Mouse (Mus musculus) liver, adult 2 months (tissue): Measurements from ENCODE around the gene Dnajc27.

Experiments
- CTCF ChIP-seq: fragments of 200-500 bp; IDR thresholded peaks from 2 replicates; pipeline ENCODE4 v1.5.1; 2011; ENCODE audit warnings: low read depth, low read length, control low read depth
- POLR2A ChIP-seq: fragments of 200-500 bp; IDR thresholded peaks from 2 replicates; pipeline ENCODE4 v1.6.1; 2011; ENCODE audit warnings: low read length, control low read depth; ENCODE audit not compliant: insufficient read depth; ENCODE audit errors: extremely low read depth

DNA sequence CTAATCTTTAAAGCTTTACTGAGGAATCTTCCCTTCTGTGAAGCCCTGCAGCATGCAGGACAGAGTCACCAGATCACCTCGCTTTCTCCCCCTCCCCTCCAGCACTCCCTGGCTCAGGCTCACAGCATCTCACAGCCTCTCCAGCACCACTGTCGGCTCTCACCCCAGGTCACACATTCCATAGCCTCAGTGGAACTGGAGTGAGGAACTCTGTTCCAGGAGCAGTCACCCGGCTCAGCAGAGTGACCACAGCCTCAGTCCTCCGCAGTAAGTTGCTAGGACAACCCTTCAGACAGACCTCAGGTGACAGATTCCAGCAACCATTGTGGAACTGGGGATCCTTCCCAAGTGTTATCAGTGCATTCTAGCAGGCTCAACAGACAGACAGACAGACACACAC is 27.5 kb upstream of the Dnajc27 start:
- TF ChIP-seq POLR2A (no peak), CTCF (no peak)
